Mouse (Mus musculus) splenic B cell, adult 2 months (primary cell): ENCODE results near the gene Insrr.
"Not testable (repeated sequence)": the region's sequence is repeated elsewhere in the genome, so short reads cannot be mapped to it uniquely, and the experiment has no call there.

Experiments used
- DNase-seq: peaks from one replicate; pipeline ENCODE4 v3.0.0-alpha.2; 2011; ENCODE audit warnings: low read depth, low spot score
- H3K27me3 ChIP-seq: 2 replicates; pipeline ENCODE4 v1.6.1; 2012; ENCODE audit warnings: mild to moderate bottlenecking, low read length, moderate library complexity, mixed read lengths; ENCODE audit not compliant: control insufficient read depth, poor library complexity, insufficient read depth, severe bottlenecking
- H3K36me3 ChIP-seq: 2 replicates; pipeline ENCODE4 v1.6.1; 2012; ENCODE audit warnings: mild to moderate bottlenecking, low read length, moderate library complexity, mixed read lengths; ENCODE audit not compliant: control insufficient read depth, poor library complexity, insufficient read depth, severe bottlenecking

The Insrr gene

GRCm38 (mm10) chr3:87832109-87832859 lies 35.5 kb downstream of the Insrr start:
- no peaks in the 10 kb centered on the region for H3K27me3 ChIP-seq
- no peaks in the 10 kb centered on the region for H3K36me3 ChIP-seq
- DNase-seq, result peak; percentile 35

- Histone ChIP-seq H3K27me3 (no peaks in the 10 kb centered on the region), H3K36me3 (no peaks in the 10 kb centered on the region)
- peak; percentile 54 for DNase-seq
Observed at GRCm38 (mm10) chr3:87833482-87833881, 36.7 kb downstream of the Insrr start.

DNA sequence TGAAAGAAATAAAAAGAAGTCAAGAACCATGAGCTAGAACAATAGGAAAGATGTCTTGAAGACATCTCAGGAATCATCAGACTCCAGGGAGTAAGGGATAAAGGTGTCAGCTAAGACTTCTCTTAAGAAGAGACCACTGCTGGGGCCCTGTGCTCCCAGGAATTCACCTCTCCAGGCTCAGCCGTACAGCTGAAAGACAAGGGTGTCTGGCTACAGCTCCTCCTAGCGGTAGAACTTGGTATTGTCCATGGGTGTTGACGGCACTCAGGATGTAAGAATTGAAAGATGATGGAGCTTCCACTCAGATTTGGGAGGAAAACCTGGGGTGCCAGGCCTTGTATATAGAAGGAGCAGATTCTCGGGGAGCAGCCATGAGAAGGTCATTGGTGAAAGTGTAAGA lies 41.9 kb downstream of the Insrr start:
- peak; percentile 84 for DNase-seq
- Histone ChIP-seq H3K27me3 (no peaks in the 10 kb centered on the region), H3K36me3 (no peaks in the 10 kb centered on the region)

- DNase-seq, result no peak
Observed at GRCm38 (mm10) chr3:87840858-87841257, 44.1 kb downstream of the Insrr start.

GRCm38 (mm10) chr3:87844981-87845380 lies 48.2 kb downstream of the Insrr start:
- no peaks in the 10 kb centered on the region; the same call in 1 of the 2 replicates for H3K36me3 ChIP-seq
- DNase-seq, result peak; percentile 15
- H3K27me3 ChIP-seq, result no peaks in the 10 kb centered on the region

More at GRCm38 (mm10) chr3:87840858-87841257, 44.1 kb downstream of the Insrr start:
- Histone ChIP-seq H3K36me3 (no peaks in the 10 kb centered on the region), H3K27me3 (no peaks in the 10 kb centered on the region)

DNA sequence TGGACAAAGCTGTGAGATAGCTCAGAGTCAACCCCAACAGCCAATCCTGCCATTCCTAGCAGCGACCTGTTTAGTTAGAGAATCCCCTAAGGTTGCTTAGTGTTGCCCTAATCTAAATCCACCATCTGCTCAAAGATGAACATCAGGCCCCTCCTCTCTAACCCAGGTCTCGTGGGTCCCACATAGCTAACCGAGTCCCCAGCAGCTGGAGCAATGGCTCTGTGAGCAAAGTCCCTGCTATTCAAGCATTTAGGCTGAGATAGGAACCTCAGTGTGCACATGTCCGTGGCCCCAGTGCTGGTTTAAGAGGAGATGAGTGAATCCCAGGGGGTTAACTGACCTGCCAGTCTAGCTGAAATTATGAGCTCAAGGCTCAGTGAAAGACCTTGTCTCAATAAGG lies 49.4 kb downstream of the Insrr start:
- no peaks in the 10 kb centered on the region for H3K27me3 ChIP-seq
- DNase-seq, result no peak
- H3K36me3 ChIP-seq, result no peaks in the 10 kb centered on the region; the same call in 1 of the 2 replicates

- H3K36me3 ChIP-seq, result no peaks in the 10 kb centered on the region; the same call in 1 of the 2 replicates
- no peaks in the 10 kb centered on the region for H3K27me3 ChIP-seq
- peak; percentile 88 for DNase-seq
Observed at GRCm38 (mm10) chr3:87846650-87847110, 49.9 kb downstream of the Insrr start, which contains the start of gene Sh2d2a. Gene Sh2d2a (plus strand): TSS chr3:87846755.

- DNase-seq, result peak; percentile 43
- Histone ChIP-seq H3K36me3 (no peaks in the 10 kb centered on the region; the same call in none of the 2 replicates), H3K27me3 (no peaks in the 10 kb centered on the region)
Observed at GRCm38 (mm10) chr3:87847680-87848079, 50.9 kb downstream of the Insrr start.

DNA sequence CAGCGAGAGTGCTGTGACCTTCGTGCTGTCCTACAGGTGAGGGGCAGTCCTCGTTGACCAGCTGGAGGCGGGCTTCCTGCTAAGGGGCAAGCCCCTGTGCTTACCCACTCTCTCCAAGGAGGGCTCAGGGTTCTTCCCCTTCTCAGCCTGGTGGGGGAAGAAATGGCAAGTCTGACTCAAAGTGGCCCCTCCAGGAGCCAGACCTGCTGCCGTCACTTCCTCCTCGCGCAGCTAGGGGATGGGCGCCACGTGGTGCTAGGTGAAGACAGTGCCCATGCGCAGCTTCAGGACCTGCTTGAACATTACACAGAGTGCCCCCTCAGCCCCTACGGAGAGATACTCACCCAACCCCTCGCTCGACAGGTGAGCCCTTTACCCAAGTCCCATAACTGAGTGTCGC lies 52.4 kb downstream of the Insrr start:
- peak; percentile 31 for DNase-seq
- no peaks in the 10 kb centered on the region for H3K27me3 ChIP-seq
- no peaks in the 10 kb centered on the region; the same call in none of the 2 replicates for H3K36me3 ChIP-seq

- Histone ChIP-seq H3K27me3 (no peaks in the 10 kb centered on the region), H3K36me3 (peaks cover 5% of the 10 kb centered on the region)
- DNase-seq, result no peak
Observed at GRCm38 (mm10) chr3:87854795-87855568, 58.2 kb downstream of the Insrr start.

GRCm38 (mm10) chr3:87855936-87856335 lies 59.2 kb downstream of the Insrr start:
- Histone ChIP-seq H3K27me3 (no peaks in the 10 kb centered on the region), H3K36me3 (peaks cover 6% of the 10 kb centered on the region)
- DNase-seq, result no peak

DNA sequence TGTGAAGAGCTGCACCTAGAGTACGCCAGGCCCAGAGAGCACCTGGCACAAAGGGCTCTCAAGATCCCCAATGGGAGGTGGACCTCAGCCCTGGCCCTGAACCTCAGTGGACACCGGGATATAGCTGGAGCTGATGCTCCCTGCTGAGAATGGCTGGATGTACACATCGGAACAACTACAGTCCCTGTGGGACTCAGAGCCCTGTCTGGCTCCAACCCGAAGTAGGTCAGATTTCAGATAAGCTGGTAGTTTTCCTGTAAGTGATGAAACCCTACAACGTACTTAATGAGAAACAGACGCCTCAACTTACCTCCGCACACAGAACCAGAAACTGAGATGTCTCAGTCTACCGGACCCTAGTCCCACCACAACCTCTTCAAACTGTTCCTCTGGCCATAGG lies 60.9 kb downstream of the Insrr start:
- no peaks in the 10 kb centered on the region for H3K27me3 ChIP-seq
- no peak for DNase-seq

GRCm38 (mm10) chr3:87859813-87860212 lies 63.1 kb downstream of the Insrr start:
- peaks cover 8% of the 10 kb centered on the region for H3K36me3 ChIP-seq
- DNase-seq, result peak; percentile 86
- no peaks in the 10 kb centered on the region for H3K27me3 ChIP-seq

More for the DNA sequence above, 60.9 kb downstream of the Insrr start:
- H3K36me3 ChIP-seq, result peaks cover 8% of the 10 kb centered on the region

- H3K27me3 ChIP-seq, H3K36me3 ChIP-seq, DNase-seq: not testable (repeated sequence)
Observed at GRCm38 (mm10) chr3:87864111-87864510, 67.4 kb downstream of the Insrr start.
